9 mouse cellular contexts compared by ENCODE assay signal in genomic region chr3:123329251-123329650, GRCm38 (mm10). TPM values are rescaled to one million over a fixed set of nuclear protein-coding genes. Genes with fewer than 3 reads are reported as not detected.
DNase-seq lines count a peak whose midpoint lies in the region; ATAC-seq lines count a peak whose summit lies in the region.
"Had no signal": no experiment of that assay in that cellular context is flagged by ENCODE, and none has a peak within 500 bp of the region (broad histone marks: within the 10 kb centered on the region; RNA-seq: fewer than 3 reads in every experiment).

No protein-coding gene starts in this region.

- no peaks in the 10 kb centered on the region for H3K27me3 ChIP-seq in kidney, embryonic 14.5 days (ENCODE audit: control insufficient read depth, insufficient read depth, low read length)
- no peaks in the 10 kb centered on the region for H3K27me3 ChIP-seq in stomach, embryonic 14.5 days (ENCODE audit: control insufficient read depth, insufficient read depth, low read length)

- WGBS in kidney, embryonic 14.5 days = 59% methylated on average over 6 of the region's 6 CpGs
- 29% methylated on average over 6 of the region's 6 CpGs for WGBS in stomach, embryonic 14.5 days

- DNase-seq in adrenal gland, adult (ENCODE audit: inconsistent age in 2 of 2, low spot score in 1 of 2) = peak; percentile 76 to 88
- no peak for DNase-seq in adrenal gland, postnatal 4 days (ENCODE audit: low spot score in 2 of 2)
- peak; percentile 71 for DNase-seq in MN1 (ENCODE audit: low spot score)
- DNase-seq in gastrocnemius, postnatal 25 days = peak; percentile 77
- no peak for DNase-seq in left cerebral cortex, adult 18-20 months (ENCODE audit: low spot score in 2 of 2)
- no peak for DNase-seq in layer of hippocampus, postnatal 36 days

- no peak overlapping the region for H3K9ac ChIP-seq in kidney, embryonic 14.5 days (ENCODE audit: low read depth, low read length)
- H3K9ac ChIP-seq in stomach, embryonic 14.5 days (replicated peaks; ENCODE audit: low read depth, low read length) = no peak overlapping the region
- H3K9ac ChIP-seq: liver, embryonic 14.5 days had no signal

- H3K27ac ChIP-seq in kidney, embryonic 14.5 days (ENCODE audit: low read depth, low read length) = peak overlapping the region; percentile 51; the same call in 1 of the 2 replicates
- peak overlapping the region; percentile 84 for H3K27ac ChIP-seq in stomach, embryonic 14.5 days (ENCODE audit: low read length)
- H3K27ac ChIP-seq: liver, embryonic 14.5 days had no signal

- H3K4me3 ChIP-seq in kidney, embryonic 14.5 days (ENCODE audit: low read length) = no peak overlapping the region
- no peak overlapping the region for H3K4me3 ChIP-seq in stomach, embryonic 14.5 days (ENCODE audit: low read depth, low read length)

- 0 out of 2 replicates have a peak, but pooled peaks cover 5% of the 10 kb centered on the region for H3K4me1 ChIP-seq in kidney, embryonic 14.5 days (ENCODE audit: control insufficient read depth, insufficient read depth, low read length)
- peaks cover 24% of the 10 kb centered on the region for H3K4me1 ChIP-seq in stomach, embryonic 14.5 days (ENCODE audit: control insufficient read depth, insufficient read depth, low read length)

- peaks cover 4% of the 10 kb centered on the region; the same call in 1 of the 2 replicates for H3K36me3 ChIP-seq in kidney, embryonic 14.5 days (ENCODE audit: control insufficient read depth, insufficient read depth, low read length)
- peaks cover 10% of the 10 kb centered on the region for H3K36me3 ChIP-seq in stomach, embryonic 14.5 days (ENCODE audit: control insufficient read depth, insufficient read depth, low read length)

- no peak for ATAC-seq in kidney, embryonic 14.5 days (ENCODE audit: low FRiP score, low TSS enrichment)
- peak; percentile 68; the same call in 1 of the 2 replicates for ATAC-seq in stomach, embryonic 14.5 days (ENCODE audit: insufficient number of reproducible peaks, insufficient read depth, low FRiP score, low read depth)

- no peak overlapping the region for H3K4me2 ChIP-seq in kidney, embryonic 14.5 days (replicated peaks; ENCODE audit: low read depth, low read length)
- no peak overlapping the region for H3K4me2 ChIP-seq in stomach, embryonic 14.5 days (replicated peaks; ENCODE audit: low read depth, low read length)

- no peaks in the 10 kb centered on the region for H3K9me3 ChIP-seq in kidney, embryonic 14.5 days (ENCODE audit: control insufficient read depth, low read length)
- H3K9me3 ChIP-seq in stomach, embryonic 14.5 days (ENCODE audit: control insufficient read depth, low read depth, low read length) = no peaks in the 10 kb centered on the region

RNA-seq across cellular contexts. Expression of gene Mettl14, which starts 56.7 kb away (rescaled TPM):
- total RNA-seq in adrenal gland, postnatal 4 days (2021) = 10 to 100 TPM; 23.3 to 25.4 TPM
- total RNA-seq in gastrocnemius, postnatal 25 days (2021) = 1 to 10 TPM; 5.7 to 8.3 TPM
- polyA plus RNA-seq in kidney, embryonic 14.5 days (2014; fragmentation: Nextera tagmentation; extraction: Ambion mirVana) = 17.3 and 23.9 TPM in 2 replicates
- 21.3 and 22.0 TPM in 2 replicates for polyA plus RNA-seq in stomach, embryonic 14.5 days (2014; fragmentation: Nextera tagmentation; extraction: Ambion mirVana)
- 10 to 100 TPM; 12.3 to 13.6 TPM for total RNA-seq in left cerebral cortex, adult 18-20 months (2021)
- total RNA-seq in layer of hippocampus, postnatal 36 days (2021) = 10 to 100 TPM; 13.9 to 15.9 TPM

Comparison
In these comparisons a context has a peak if more than half of its experiments do, and no peak if none do; other contexts are left out.
1. DNase-seq: peak in adrenal gland, adult (2 of 2), MN1 (single experiment) and gastrocnemius, postnatal 25 days (single experiment); none in adrenal gland, postnatal 4 days (0 of 2), left cerebral cortex, adult 18-20 months (0 of 2) and layer of hippocampus, postnatal 36 days (0 of 2).